Mouse (Mus musculus) left cerebral cortex, postnatal 14 days (tissue): ENCODE measurements around the gene Lrguk. TPM values are rescaled to one million over a fixed set of nuclear protein-coding genes. Genes with fewer than 3 reads are reported as not detected.

Experiments used
- DNase-seq, 2 experiments: peaks; one replicate each; pipeline ENCODE4 v3.0.0; 2021 to 2022; ENCODE audit warnings: low spot score in 2 of 2, mixed read lengths in 1 of 2
- intact Hi-C: fragments of 180-260 bp; cut with DNase I; formaldehyde crosslinking; loops from one replicate; pipeline ENCODE4 v1.15.1; 2025
- total RNA-seq, 2 experiments: library from RNA; stranded (reverse); gene quantifications; 2 replicates each; pipeline ENCODE4 v1.2.3; 2021

The Lrguk gene
- total RNA-seq, 2 experiments from 2014 or later: 3.2 to 3.3 TPM

DNA sequence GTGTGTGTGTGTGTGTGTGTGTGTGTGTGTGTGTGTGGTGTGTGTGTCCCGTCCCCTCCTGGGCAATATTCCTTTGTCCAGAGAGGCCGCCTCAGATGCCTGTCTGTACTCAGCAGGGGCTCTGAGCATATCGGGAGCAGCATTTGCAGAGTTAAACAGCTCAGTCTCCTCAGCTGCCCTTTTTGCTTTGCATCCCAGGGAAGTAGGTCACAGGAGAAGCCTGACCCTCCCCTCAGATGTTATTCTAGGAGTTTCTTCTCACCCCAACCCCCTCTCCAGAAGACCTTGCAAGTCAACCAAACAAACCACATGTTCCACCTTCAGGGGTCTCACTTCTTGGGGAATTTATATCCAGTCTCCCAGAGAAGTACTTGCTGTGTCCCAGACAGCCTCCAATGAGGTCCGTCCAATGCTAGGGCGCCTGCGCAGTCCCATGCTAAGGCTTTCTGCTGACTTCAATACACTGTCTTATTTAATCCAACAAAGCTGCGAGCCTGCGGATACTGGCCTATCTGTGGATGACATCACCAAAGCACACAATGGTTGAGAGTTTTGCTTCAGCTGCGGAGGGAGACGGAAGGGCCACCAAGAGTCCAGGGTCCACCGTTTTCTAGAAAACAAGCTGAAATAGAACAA is 17.4 kb downstream of the Lrguk start:
- no peak for DNase-seq
- intact Hi-C loops: no loop called here

DNA sequence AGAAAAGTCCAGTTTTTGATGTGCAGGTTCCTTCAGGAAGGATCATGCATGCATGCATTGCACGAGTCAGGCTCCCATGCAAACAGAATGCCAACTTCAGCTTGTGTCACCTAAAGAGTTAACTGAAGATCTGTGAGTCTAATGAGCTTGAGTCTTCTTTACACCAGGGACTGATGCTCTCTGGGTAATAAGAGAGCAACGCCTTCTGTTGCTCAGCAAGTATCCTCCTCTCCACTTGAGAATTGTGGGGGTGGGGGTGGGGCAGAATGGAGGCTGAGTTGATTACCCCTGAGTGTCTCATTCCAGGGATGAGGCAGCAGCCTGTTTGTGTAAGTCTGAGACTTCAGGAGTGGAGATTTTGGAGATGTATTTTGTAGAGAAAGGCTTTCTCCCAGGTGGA is 20.2 kb downstream of the Lrguk start:
- no peak for DNase-seq
- intact Hi-C loops: no loop called here

DNA sequence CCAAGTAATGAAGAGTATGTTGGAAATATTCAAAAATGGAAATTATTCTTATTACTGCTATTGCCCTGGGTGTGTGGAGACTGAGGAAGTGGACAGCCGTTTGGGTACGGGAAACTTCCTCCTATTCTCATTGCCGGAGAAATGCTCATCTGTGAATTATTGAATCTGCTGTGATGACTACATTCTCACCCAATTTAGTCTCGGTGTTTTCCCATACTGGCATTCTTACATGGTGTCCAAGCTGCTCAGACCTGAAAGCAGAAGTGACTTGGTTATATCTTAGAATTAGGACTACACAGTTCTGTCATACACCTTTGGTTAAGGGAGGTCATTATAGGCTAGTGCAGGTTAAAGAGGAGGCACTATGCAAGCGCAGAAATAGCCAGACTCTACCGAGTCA is 30.5 kb downstream of the Lrguk start:
- intact Hi-C loops: no loop called here
- DNase-seq: no peak

DNA sequence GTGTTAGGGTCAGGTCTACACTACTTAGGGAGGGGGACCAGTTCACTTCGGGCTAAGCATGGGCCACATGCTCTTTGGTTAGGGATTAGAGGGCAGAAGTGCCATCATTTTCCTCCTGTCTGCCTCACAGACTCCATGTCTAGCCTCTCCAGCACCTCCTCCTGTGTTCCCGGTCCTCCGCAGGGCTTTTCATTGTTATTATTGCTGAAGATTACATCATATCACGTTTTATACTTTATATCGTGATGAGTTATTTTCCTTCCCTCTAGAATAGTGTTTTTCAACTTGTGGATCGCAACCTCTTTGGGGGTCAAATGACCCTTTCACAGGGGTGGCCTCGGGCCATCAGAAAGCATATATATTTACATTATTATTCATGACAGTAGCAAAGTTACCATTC is 37.5 kb downstream of the Lrguk start:
- DNase-seq: no peak
- intact Hi-C loops: no loop called here

DNA sequence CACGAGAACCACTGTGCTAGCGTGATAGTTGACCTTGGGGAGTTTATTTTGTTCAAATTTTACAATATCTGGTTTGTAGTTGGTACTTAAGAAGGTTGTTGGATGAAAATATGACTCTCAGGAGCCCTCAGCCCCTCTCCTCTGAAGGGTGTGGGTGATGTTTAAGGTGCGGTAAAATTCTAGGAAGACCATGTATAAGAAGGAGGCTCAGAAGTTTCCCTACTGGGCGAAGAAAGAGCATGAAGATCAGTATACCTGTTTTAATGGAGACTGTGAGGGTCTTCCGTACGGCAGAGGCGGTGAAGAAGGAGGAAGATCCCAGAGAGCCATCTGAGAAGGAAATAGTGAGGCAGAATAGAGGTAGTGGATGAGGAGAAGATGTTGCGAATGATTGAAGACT is 38.0 kb downstream of the Lrguk start:
- intact Hi-C loops: no loop called here
- DNase-seq: no peak

DNA sequence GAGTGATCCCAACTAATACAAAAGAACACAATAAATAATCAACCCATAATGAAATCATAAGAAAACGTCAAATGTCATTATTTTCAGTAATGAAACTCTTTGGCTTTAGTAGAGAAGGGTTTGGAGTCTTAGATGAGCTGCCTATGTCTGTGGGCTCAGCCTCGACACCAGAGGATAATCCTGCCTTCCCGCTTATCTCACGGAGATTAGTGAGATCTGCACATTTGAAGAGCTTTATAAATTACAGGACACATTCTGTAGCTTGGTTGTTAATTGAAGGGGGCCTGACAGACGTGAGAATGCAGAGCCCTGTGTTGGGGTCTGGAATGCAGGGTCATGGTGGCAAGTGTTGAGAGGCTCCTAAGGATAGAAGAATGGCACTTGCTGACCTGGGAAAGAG is 42.7 kb downstream of the Lrguk start:
- intact Hi-C loops: no loop called here
- DNase-seq: no peak

DNA sequence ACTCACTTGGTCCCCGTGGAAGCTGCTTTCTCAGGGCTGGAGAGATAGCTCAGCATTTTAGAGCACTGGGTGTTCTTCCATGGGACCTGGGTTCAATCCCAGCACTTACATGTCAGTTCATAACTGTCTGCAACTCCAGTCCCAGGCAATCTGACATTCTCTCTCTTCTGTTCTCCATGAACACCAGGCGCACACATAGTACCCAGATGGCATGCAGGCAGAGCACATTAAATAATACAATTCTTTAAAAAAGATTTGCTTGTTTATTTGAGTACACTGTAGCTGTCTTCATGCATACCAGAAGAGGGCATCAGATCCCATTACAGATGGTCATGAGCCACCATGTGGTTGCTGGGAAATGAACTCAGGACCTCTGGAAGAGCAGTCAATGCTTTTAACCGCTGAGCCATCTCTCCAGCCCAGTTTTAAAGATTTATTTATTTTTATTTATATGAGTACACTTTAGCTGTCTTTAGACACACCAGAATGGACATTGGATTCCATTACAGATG is 44.7 kb downstream of the Lrguk start:
- no peak for DNase-seq
- intact Hi-C loops: no loop called here

DNA sequence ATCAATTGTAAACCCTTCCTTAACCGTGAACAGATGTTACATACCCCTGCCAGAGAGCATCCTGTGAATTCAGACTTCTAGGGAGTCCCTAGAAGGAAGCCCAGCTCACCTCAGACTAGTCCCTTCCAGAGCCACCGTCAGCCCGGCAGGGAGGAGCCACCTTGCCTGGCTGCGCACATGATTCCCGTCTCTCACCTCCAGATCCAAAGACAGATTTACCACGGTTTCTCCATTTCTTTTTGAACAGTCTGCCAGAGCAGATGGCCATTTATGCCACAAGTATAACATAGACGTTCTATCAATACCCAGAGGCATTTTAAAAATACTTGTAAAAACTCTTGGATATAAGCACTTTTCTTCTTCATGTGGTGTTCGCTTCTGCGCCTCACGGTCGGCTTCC is 46.3 kb downstream of the Lrguk start:
- DNase-seq: peak; percentile 19 to 56
- intact Hi-C loops: no loop called here

DNA sequence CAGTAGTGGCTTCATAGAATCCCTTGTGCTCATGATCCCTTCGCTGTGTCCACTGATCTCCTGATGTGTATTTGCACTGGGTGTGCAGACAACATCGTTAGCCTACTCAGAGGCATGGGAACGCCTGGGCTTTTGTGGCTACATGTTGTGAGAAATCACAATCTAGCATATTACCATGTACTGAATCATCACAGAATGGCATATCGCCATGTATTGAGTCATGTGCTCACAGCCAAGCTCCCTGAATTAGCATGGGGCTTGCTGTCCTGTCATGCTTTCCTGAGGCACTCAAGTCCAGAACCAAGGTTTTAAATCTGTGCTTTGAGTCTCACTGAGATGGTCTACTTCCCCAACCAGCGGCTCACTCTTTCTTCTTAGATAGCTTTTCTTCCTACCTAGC is 54.2 kb downstream of the Lrguk start:
- peak in 1 of 2 experiments; percentile 31 for DNase-seq
- intact Hi-C loops: no loop called here

DNA sequence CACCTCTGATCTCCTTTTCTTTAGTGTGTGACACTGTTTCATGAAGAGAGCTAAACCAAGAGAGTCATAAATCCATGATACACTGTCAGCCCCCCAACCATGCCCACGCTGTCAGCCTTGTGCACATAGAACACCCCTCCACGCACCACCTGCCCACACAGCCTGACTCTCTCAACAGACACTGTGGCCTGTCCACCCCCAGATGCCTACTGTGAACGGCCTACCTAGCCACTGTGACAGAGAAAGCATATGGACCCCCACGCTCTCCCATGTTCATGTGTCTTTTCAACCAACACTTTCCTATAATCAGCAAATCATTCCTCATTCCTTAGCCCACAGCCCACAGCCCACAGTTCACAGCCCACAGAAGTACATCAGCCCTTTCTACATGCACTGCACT is 58.5 kb downstream of the Lrguk start:
- intact Hi-C loops: no loop called here
- DNase-seq: no peak

DNA sequence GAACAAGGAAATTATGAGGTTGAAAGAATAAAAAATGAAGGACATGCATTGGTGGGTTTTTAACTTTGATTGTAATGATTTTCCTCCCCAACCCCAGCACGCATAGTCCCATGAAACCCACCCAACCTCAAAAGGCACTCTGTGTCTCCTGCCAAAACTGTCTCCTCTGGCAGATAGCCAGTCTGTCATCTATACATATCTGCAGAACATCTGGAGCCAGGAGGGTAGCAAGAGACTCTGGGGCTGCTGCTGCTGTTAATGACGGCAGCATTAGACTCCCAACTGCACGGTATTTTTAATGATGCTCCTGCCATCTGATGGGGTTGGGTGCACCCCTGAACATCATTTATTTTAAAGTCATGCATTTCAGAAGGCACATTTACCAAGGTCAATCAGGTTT is 59.7 kb downstream of the Lrguk start:
- DNase-seq: no peak
- intact Hi-C loops: no loop called here

DNA sequence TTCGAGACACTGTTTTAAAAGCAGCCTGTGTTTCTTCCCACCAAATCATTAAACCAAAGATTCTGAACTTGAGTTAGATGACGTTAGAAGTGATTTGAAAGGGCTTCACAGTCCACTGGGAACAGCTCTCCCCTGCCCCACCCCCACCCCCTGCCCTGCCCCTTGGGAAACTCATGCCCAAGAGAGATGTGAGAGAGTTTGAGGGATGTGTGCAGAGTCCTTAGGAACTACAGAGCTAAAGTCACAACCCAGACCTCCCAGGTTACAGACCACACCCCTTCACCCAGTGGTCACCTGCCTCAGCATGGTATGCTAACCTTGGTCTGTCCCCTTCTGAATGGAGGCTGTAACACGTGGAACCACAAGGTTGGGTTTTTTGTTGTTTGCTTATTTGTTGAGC is 62.3 kb downstream of the Lrguk start:
- no peak for DNase-seq
- intact Hi-C loops: no loop called here

DNA sequence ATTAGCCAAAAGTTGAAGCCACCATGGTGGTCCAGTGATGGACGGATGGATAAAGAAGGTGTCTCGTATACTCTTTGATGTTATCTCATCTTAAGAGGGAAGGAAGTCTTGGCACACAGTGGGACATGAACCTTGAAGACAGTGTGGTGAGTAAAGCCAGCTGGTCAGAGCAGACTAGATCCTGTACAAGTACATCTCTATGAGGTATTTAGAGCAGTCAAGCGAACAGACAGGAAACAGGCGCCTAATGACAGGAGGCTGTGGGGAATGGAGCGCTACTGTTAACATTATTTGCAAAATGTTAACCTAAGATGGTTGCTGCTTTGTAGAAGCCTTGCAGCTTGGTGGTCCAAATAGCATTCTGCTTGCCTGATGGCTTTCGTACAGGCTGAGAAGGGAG is 67.0 kb downstream of the Lrguk start:
- intact Hi-C loops: no loop called here
- no peak for DNase-seq

DNA sequence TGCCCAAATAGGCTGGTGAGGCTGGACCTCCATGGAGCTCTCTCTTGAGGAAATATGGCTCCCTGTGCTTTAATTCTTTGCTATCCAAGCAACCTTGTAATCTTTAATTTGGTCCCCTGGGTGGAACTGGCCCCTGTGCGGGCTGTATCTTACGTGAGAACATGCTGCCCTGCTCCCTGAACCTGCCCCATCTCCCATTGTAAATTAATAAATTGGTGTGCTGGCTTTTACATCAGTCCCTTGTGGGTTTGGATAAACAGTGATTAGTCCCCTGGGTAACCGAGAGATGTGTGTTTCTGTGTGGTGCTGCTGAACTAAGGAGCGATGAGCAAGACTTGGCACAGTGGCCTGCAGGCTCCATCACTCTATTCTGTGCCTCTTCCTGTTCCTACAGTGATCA is 67.7 kb downstream of the Lrguk start:
- DNase-seq: no peak
- intact Hi-C loops: no loop called here

DNA sequence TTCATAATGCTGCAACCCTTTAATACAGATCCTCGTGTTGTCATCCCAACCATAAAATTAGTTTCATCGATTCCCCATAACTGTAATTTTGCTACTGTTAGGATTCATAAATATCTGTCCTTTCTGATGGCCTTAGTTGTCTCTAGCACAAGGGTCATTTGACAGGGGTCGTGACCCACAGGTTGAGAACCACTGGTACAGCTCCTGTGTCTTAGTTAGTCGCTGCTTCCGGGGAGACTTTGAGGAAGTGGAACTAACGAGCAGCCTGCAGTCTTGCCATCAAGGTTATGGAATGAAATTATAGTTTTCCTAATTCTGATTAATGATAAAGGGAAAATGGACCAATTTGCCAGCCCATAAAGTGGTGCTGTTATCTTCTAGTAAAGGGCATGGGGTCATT is 70.5 kb downstream of the Lrguk start:
- DNase-seq: no peak
- intact Hi-C loops: no loop called here

DNA sequence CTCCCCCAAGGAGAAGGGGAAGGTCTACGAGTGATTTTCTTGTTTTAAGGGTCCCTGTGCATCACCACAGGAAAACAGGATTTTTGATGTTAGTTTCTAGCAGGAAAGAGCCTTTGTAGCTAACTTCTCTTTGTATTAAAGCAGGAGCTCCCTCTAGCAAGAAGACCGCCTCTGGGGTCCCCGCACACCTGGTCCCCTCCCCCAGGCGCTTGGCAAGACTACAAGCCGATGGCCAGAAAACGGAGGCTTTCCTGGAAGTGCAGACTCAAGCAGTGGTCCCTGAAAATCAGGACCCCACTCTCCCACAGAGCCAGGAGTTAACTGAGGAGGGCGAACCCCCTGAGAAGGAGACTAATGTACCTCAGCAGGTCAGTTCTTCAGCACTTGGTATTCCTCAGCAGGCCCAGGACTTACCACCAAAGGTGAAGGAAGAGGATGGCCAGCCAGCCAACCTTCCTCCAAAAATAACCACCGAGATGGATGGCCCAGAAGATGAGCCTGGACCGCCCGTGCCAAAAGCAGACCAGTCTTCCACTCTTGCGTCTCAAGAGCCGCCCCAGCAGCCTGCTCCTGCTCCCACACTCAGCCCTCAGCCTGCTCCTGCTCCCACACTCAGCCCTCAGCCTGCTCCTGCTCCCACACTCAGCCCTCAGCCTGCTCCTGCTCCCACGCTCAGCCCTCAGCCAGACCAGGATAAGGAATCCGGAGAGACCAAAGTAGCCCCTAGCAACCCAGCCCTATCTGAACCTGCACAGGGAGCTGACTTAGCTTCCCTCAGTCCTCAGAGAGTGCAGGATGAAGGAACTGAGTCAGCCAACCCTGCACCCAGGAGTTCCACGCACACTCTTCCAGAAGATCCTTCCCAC is 72.5 kb downstream of the Lrguk start:
- intact Hi-C loops: no loop called here
- no peak for DNase-seq

DNA sequence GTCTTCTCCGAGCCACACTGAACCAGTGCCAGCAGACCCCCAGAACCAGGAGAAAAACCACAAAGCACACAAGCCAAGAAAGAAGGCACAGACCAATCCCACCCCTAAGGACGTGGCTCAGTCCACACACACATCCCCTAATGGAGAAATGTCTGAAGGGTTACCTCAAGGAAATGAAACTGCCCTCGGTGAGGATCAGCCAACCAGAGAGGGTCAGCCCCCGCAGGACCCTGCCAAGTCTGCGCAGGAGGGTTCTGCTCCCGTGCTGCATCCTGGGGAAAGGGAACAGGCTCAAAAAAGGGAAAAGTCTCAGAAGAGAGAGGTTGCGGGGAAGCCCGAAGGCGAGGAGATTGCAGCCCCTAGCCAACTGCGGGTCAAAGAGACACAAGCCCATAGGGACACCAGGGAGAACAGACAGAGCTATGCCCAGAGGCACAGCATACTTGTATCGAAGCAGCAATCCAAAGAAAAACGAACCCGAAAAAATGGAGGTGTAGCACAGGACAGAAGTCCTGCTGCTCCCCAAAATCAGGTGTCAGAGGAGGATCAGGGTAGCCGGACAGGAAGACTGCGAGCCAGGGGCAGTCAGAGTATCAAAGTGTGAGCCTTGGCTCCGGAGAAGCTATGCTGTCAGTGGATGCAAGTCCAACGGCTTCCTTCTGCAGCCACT is 74.1 kb downstream of the Lrguk start:
- intact Hi-C loops: no loop called here
- DNase-seq: no peak

DNA sequence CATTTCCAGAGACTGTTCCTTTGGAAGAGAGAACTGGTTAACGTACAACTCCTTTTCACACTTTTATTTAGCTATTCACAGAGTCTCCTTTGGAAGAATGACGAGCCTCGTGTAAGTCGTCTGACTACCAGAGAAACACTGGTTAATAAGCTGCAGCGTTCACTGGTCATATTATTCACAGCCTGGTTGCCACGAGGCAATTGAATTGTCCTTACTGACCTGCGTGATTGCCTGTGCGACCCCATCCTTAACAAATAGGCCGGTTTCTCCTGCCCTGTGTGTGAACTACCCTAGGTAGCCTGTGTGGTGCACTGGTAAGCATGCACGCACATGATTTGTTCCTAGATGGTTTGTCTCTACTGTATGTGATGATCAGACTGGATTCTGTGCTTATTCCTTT is 81.3 kb downstream of the Lrguk start:
- no peak for DNase-seq
- intact Hi-C loops: no loop called here

DNA sequence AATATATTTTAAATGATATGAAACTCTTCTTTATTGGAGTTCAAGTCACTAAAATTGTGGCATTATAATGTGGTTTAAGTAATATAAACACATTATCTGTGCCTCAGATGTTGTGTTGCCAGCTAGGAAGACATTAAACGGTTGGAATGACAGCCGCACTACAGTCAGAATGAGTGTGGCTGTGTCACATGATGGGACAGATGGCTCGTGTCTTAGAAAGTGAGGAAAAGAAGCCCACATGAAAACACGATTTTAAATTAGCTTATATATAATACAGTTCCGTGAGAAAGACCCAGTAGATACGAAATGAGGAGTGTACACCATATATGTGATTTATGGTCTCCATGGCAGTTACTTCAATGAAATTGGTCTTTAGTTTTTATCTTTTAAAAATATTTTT is 82.2 kb downstream of the Lrguk start:
- DNase-seq: no peak
- intact Hi-C loops: no loop called here

DNA sequence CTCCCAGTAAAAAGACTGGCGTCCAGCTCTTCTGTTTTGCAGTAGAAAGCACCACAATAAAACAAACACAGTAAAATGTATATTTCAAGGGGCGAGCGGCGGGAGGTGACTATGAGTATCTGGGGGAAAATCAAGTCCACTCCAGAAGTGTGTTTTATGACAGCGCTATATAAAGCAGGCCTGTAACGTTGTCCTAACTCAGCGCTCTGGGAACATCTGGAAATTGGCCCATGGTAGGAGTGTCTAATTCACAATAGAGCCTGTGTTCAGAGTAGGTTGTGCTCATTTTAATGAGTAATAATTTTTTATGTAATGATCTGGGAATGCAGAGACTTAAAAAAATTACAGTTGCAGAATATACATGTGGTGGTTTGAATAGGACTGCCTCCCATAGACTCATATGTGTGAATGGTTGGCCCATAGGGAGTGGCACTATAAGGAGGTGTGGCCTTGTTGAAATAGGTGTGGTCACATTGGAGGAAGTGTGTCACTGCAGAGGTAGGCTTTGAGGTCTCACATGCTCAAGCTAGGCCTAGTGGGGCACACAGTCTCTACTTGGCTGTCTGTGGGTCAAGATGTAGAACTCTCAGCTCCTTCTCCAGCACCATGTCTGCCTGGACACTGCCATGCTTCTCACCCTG is 87.7 kb downstream of the Lrguk start:
- DNase-seq: no peak
- intact Hi-C loops: no loop called here
